Mouse (Mus musculus) forebrain, embryonic 10.5 days (tissue): ENCODE measurements around the gene Mmachc. TPM values are rescaled to one million over a fixed set of nuclear protein-coding genes. Genes with fewer than 3 reads are reported as not detected.

ENCODE experiments used
- DNase-seq: peaks from one replicate; pipeline ENCODE4 v3.0.0-alpha.2; 2017; ENCODE audit warnings: low spot score; ENCODE audit errors: extremely low spot score
- H3K27ac ChIP-seq: fragments of 300-500 bp; sonication (generic); 2 replicates; pipeline ENCODE4 v1.5.1; 2016; ENCODE audit warnings: mild to moderate bottlenecking
- H3K27me3 ChIP-seq: fragments of 300-500 bp; sonication (generic); 2 replicates; pipeline ENCODE4 v1.6.1; 2016; ENCODE audit warnings: mild to moderate bottlenecking; ENCODE audit not compliant: poor library complexity, severe bottlenecking
- H3K36me3 ChIP-seq: fragments of 300-500 bp; sonication (generic); replicated peaks from 2 replicates; pipeline ENCODE4 v1.6.1; 2016; ENCODE audit warnings: mild to moderate bottlenecking, moderate library complexity
- H3K4me1 ChIP-seq: fragments of 300-500 bp; sonication (generic); 2 replicates; pipeline ENCODE4 v1.6.1; 2016
- H3K4me3 ChIP-seq: fragments of 300-500 bp; sonication (generic); 2 replicates; pipeline ENCODE4 v1.5.1; 2016; ENCODE audit warnings: mild to moderate bottlenecking, moderate library complexity
- H3K9me3 ChIP-seq: fragments of 300-500 bp; sonication (generic); 2 replicates; pipeline ENCODE4 v1.6.1; 2016; ENCODE audit warnings: mild to moderate bottlenecking, moderate library complexity
- WGBS: fragments of 180-500 bp; shearing (Covaris S2); methylation state at CpG from one replicate; pipeline ENCODE4 v1.1.7; 2016; 5-methylcytosine and 5-hydroxymethylcytosine counted together
- polyA plus RNA-seq: library from polyadenylated mRNA; unstranded; fragments of >200 nt; fragmentation: Nextera tagmentation; extraction: Ambion mirVana; gene quantifications from 2 replicates; pipeline ENCODE4 v1.2.1, GENCODE M21; 2016

The Mmachc gene
- polyA plus RNA-seq, 1 experiment from 2014 or later, result 45.6 TPM

DNA sequence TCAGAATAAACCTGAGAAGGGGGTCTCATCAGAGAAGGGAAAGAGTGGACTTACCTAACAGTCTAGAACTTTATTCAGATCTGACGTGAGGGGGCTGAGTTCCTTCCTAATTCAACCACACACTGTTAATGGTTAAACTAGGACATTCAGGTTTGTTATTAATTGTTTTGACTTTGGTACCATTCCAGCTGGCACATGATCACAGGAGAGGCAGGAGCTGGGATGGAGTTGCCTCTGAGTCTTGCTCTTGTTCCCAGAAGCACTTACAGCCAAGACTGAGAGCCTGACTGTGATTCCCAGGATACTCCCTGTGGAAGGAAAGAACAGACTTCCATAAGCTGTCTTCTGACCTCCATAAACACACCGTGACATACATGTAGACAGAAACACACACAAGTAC, 48.7 kb downstream of the Mmachc start:
- Histone ChIP-seq H3K4me1 (no peaks in the 10 kb centered on the region; the same call in 1 of the 2 replicates), H3K27me3 (no peaks in the 10 kb centered on the region), H3K4me3 (no peak overlapping the region), H3K27ac (no peak overlapping the region), H3K36me3 (no peaks in the 10 kb centered on the region), H3K9me3 (no peaks in the 10 kb centered on the region)
- WGBS, result 95% methylated on average over 2 of the region's 2 CpGs
- no peak for DNase-seq

DNA sequence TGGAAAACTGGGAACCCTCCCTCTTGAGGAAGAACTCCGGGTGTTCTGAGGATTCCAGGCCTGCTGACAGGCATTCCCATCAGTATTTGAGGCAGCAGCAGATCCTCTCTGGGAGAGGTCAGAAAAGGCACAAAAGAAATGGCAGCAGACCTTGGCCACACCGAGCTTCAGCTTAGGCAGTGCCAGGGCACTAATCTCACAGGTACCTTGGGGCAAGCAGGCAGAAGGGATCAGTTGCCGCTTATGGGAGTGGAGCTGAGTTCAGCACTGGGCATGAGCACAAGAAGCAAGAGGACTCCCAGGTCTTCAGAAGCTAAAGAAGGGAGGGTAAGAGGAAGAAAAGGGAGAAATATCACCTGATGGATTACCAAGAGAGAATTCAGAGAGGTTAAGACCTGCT, 50.2 kb downstream of the Mmachc start:
- Histone ChIP-seq H3K4me3 (no peak overlapping the region), H3K27me3 (no peaks in the 10 kb centered on the region), H3K36me3 (no peaks in the 10 kb centered on the region), H3K27ac (no peak overlapping the region), H3K4me1 (no peaks in the 10 kb centered on the region; the same call in 1 of the 2 replicates), H3K9me3 (no peaks in the 10 kb centered on the region)
- WGBS, result 50% methylated on average over 3 of the region's 3 CpGs
- no peak for DNase-seq

DNA sequence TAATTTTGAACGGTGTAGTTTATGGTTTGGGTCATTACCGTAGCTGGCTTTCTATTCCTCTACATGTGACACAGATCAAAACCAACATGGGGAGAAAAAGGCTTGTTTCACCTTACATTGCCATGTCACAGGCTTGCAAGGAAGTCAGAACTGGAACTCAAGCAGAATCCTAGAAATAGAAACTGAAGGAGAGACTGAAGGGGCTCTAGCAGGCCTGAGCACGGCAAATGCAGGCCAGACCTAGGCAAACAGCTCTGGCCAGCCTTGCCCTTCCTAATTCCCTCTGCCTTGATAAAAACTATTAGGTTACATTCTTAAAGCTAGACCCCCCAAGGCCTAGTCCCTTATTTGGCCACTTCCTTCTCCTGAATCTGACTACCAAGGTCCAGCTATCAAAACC, 52.5 kb downstream of the Mmachc start:
- no peaks in the 10 kb centered on the region for H3K36me3 ChIP-seq
- no peaks in the 10 kb centered on the region for H3K27me3 ChIP-seq
- 76% methylated on average over 3 of the region's 3 CpGs for WGBS
- H3K4me1 ChIP-seq, result peaks cover 5% of the 10 kb centered on the region; the same call in 1 of the 2 replicates
- DNase-seq, result no peak
- H3K9me3 ChIP-seq, result no peaks in the 10 kb centered on the region
- H3K4me3 ChIP-seq, result no peak overlapping the region
- H3K27ac ChIP-seq, result no peak overlapping the region

DNA sequence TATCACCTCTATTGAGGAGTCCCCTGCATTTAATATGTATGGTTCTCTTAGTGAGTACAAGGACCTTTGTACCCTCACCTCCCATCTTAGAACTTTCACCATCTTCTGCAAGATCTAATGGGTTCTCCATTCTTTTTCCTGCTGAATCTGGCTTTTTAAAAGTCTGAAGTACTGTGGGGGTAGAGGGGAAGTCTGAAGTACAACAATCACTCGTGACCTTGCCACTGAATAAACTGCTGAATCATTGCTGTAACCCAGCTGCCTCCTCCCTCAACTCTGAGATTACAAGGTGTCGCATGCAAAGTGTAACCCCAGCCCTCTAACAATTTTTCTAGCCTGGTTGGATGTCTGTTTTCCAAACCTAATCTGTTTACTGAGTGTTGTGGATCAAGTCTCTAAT, 53.1 kb downstream of the Mmachc start:
- H3K27ac ChIP-seq, result no peak overlapping the region
- no peak overlapping the region for H3K4me3 ChIP-seq
- H3K36me3 ChIP-seq, result peaks cover 2% of the 10 kb centered on the region
- no peaks in the 10 kb centered on the region for H3K9me3 ChIP-seq
- WGBS, result 82% methylated on average over 2 of the region's 2 CpGs
- no peaks in the 10 kb centered on the region for H3K27me3 ChIP-seq
- peaks cover 10% of the 10 kb centered on the region for H3K4me1 ChIP-seq
- no peak for DNase-seq

DNA sequence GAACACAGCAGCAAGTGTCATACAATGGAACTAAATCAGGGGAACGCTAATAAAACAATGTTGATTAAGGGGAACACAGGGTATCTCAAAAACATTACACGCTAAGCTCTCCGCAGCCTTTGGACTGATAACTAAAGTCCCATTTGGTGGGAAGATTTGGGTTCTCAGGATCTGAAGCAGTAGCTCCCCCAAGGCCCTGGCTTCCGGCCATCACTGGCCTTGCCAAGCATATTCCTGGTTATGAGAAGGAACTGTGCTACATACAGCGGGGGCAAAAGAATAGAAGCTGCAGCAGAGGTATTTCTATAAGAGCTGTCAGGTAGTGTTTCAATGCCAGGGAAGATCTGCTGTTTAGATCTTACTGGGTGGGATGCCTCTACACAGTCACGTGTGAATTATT, 55.0 kb downstream of the Mmachc start:
- no peak overlapping the region for H3K27ac ChIP-seq
- H3K36me3 ChIP-seq, result peaks cover 21% of the 10 kb centered on the region
- H3K4me1 ChIP-seq, result peaks cover 26% of the 10 kb centered on the region
- H3K27me3 ChIP-seq, result no peaks in the 10 kb centered on the region
- no peak overlapping the region for H3K4me3 ChIP-seq
- no peaks in the 10 kb centered on the region for H3K9me3 ChIP-seq
- 89% methylated on average over 6 of the region's 6 CpGs for WGBS
- DNase-seq, result no peak

Other genes starting within 250 kb of the Mmachc start
- 15.4 and 15.9 TPM in 2 replicates for gene Mast2, start 244.2 kb downstream of the Mmachc start, polyA plus RNA-seq
- gene Ipp, start 200.9 kb downstream of the Mmachc start, polyA plus RNA-seq, result 19.7 and 22.9 TPM in 2 replicates
- gene Tmem69, start 152.5 kb downstream of the Mmachc start, polyA plus RNA-seq, result 25.0 and 27.7 TPM in 2 replicates
- 28.3 and 32.2 TPM in 2 replicates for gene Gpbp1l1, start 150.7 kb downstream of the Mmachc start, polyA plus RNA-seq
- gene Ccdc17, start 111.8 kb downstream of the Mmachc start, polyA plus RNA-seq, result 2.4 and 3.5 TPM in 2 replicates
- gene Nasp, start 80.5 kb downstream of the Mmachc start, polyA plus RNA-seq, result 354 and 376 TPM in 2 replicates
- 534 and 550 TPM in 2 replicates for gene Akr1a1, start 56.7 kb downstream of the Mmachc start, polyA plus RNA-seq
- gene Prdx1, start 22.9 kb downstream of the Mmachc start, polyA plus RNA-seq, result 1,457 and 1,472 TPM in 2 replicates
- 31.5 and 37.0 TPM in 2 replicates for gene Ccdc163, start 103 bp upstream of the Mmachc start, polyA plus RNA-seq
- 9.0 and 9.4 TPM in 2 replicates for gene Tesk2, start 12.5 kb upstream of the Mmachc start, polyA plus RNA-seq
- gene Toe1, start 99.2 kb upstream of the Mmachc start, polyA plus RNA-seq, result 41.3 and 44.1 TPM in 2 replicates
- 30.4 and 30.6 TPM in 2 replicates for gene Mutyh, start 99.3 kb upstream of the Mmachc start, polyA plus RNA-seq
- gene Hpdl, start 113.3 kb upstream of the Mmachc start, polyA plus RNA-seq, result 1.5 and 2.2 TPM in 2 replicates
- gene Zswim5, start 169.0 kb upstream of the Mmachc start, polyA plus RNA-seq, result 5.5 and 5.7 TPM in 2 replicates